Mouse (Mus musculus) olfactory bulb, adult 2 months (tissue): ENCODE measurements around the gene Pla2g4a. TPM values are rescaled to one million over a fixed set of nuclear protein-coding genes. Genes with fewer than 3 reads are reported as not detected.

Experiments
- H3K27ac ChIP-seq: fragments of 200-500 bp; 2 replicates; pipeline ENCODE4 v1.5.1; 2012; ENCODE audit warnings: low read depth, low read length; ENCODE audit not compliant: insufficient read depth
- H3K4me1 ChIP-seq: fragments of 200-500 bp; 2 replicates; pipeline ENCODE4 v1.6.1; 2012; ENCODE audit warnings: low read length; ENCODE audit not compliant: control insufficient read depth, insufficient read depth
- H3K4me3 ChIP-seq: fragments of 200-500 bp; 2 replicates; pipeline ENCODE4 v1.5.1; 2012; ENCODE audit warnings: mild to moderate bottlenecking, low read depth, low read length, moderate library complexity; ENCODE audit not compliant: insufficient read depth
- CTCF ChIP-seq: fragments of 200-500 bp; IDR thresholded peaks from 2 replicates; pipeline ENCODE4 v1.5.1; 2012; ENCODE audit warnings: low read depth, mild to moderate bottlenecking, low read length, moderate library complexity; ENCODE audit not compliant: insufficient read depth
- POLR2A ChIP-seq: fragments of 200-500 bp; IDR thresholded peaks from 2 replicates; pipeline ENCODE4 v1.6.1; 2012; ENCODE audit warnings: mild to moderate bottlenecking, low read depth, low read length, moderate library complexity; ENCODE audit not compliant: insufficient read depth
- WGBS: fragments of 180-500 bp; shearing (Covaris S2); methylation state at CpG from one replicate; pipeline ENCODE4 v1.1.7; 2018; 5-methylcytosine and 5-hydroxymethylcytosine counted together
- polyA plus RNA-seq: library from polyadenylated mRNA; stranded (reverse); fragments of >200 nt; gene quantifications from 2 replicates; pipeline ENCODE4 v1.2.4, GENCODE M21; 2012; ENCODE audit warnings: low replicate concordance; ENCODE audit not compliant: missing spikeins, insufficient read depth, insufficient read length

Gene Pla2g4a
- not detected in 2 replicates for polyA plus RNA-seq

- WGBS: 21% methylated on average over 15 of the region's 15 CpGs
- Histone ChIP-seq H3K27ac (no peak within 1 kb of the TSS), H3K4me1 (peaks cover 5% of the 10 kb centered on the region), H3K4me3 (peak within 1 kb of the TSS; percentile 39)
- TF ChIP-seq POLR2A (no peak), CTCF (no peak)
These were observed at the start of gene Pla2g4a for GRCm38 (mm10) chr1:149960734-149961424. Pla2g4a (minus strand) TSS chr1:149961290.

- H3K4me1 ChIP-seq: no peaks in the 10 kb centered on the region
- no peak for TF ChIP-seq POLR2A
- no peak for TF ChIP-seq CTCF
- H3K27ac ChIP-seq: no peak overlapping the region
- WGBS: 56% methylated on average over 4 of the region's 4 CpGs
- H3K4me3 ChIP-seq: no peak overlapping the region
These were observed 49.5 kb upstream of the Pla2g4a start for GRCm38 (mm10) chr1:150010629-150010979.

- no peaks in the 10 kb centered on the region for H3K4me1 ChIP-seq
- WGBS: 74% methylated on average over 18 of the region's 18 CpGs
- TF ChIP-seq POLR2A: no peak
- H3K4me3 ChIP-seq: no peak overlapping the region
- H3K27ac ChIP-seq: no peak overlapping the region
These were observed 49.0 kb upstream of the Pla2g4a start for GRCm38 (mm10) chr1:150009968-150010628.

- TF ChIP-seq POLR2A (no peak), CTCF (no peak)
- no peak overlapping the region for H3K27ac ChIP-seq
- 95% methylated on average over 9 of the region's 9 CpGs for WGBS
- no peaks in the 10 kb centered on the region for H3K4me1 ChIP-seq
- no peak overlapping the region for H3K4me3 ChIP-seq
These were observed 48.0 kb upstream of the Pla2g4a start for GRCm38 (mm10) chr1:150009134-150009533.

- TF ChIP-seq POLR2A (no peak), CTCF (no peak)
- Histone ChIP-seq H3K27ac (no peak overlapping the region), H3K4me3 (no peak overlapping the region), H3K4me1 (no peaks in the 10 kb centered on the region)
- WGBS: 45% methylated on average over 1 of the region's 1 CpGs
These were observed 14.5 kb upstream of the Pla2g4a start for GRCm38 (mm10) chr1:149975626-149976025.

- TF ChIP-seq CTCF (no peak), POLR2A (no peak)
- H3K27ac ChIP-seq: no peak overlapping the region
- 84% methylated on average over 1 of the region's 1 CpGs for WGBS
- H3K4me1 ChIP-seq: peaks cover 3% of the 10 kb centered on the region; the same call in 1 of the 2 replicates
- no peak overlapping the region for H3K4me3 ChIP-seq
These were observed 4.7 kb upstream of the Pla2g4a start for GRCm38 (mm10) chr1:149965826-149966225.

GRCm38 (mm10) chr1:149961425-149962303, 574 bp upstream of the Pla2g4a start:
- TF ChIP-seq POLR2A (no peak), CTCF (no peak)
- 77% methylated on average over 9 of the region's 9 CpGs for WGBS
- Histone ChIP-seq H3K27ac (no peak overlapping the region), H3K4me1 (peaks cover 3% of the 10 kb centered on the region; the same call in 1 of the 2 replicates), H3K4me3 (no peak overlapping the region)

- H3K4me3 ChIP-seq: no peak overlapping the region
- H3K27ac ChIP-seq: no peak overlapping the region
- WGBS: 98% methylated on average over 4 of the region's 4 CpGs
- peaks cover 5% of the 10 kb centered on the region for H3K4me1 ChIP-seq
- TF ChIP-seq POLR2A (no peak), CTCF (no peak)
These were observed 839 bp downstream of the Pla2g4a start for GRCm38 (mm10) chr1:149960251-149960650.

GRCm38 (mm10) chr1:149959069-149959468, 2.0 kb downstream of the Pla2g4a start:
- TF ChIP-seq CTCF (no peak), POLR2A (no peak)
- 95% methylated on average over 1 of the region's 1 CpGs for WGBS
- peaks cover 5% of the 10 kb centered on the region for H3K4me1 ChIP-seq
- H3K4me3 ChIP-seq: no peak overlapping the region
- H3K27ac ChIP-seq: no peak overlapping the region

- peaks cover 2% of the 10 kb centered on the region; the same call in 1 of the 2 replicates for H3K4me1 ChIP-seq
- no peak overlapping the region for H3K4me3 ChIP-seq
- no peak overlapping the region for H3K27ac ChIP-seq
- WGBS: 53% methylated on average over 4 of the region's 4 CpGs
- TF ChIP-seq POLR2A (no peak), CTCF (no peak)
These were observed 5.6 kb downstream of the Pla2g4a start for GRCm38 (mm10) chr1:149955482-149955881.
